Mouse (Mus musculus) lung, postnatal 4 days (tissue): ENCODE data around the gene Wdr92.
"Not testable (repeated sequence)": the region's sequence is repeated elsewhere in the genome, so short reads cannot be mapped to it uniquely, and the experiment has no call there.

Experiments used
- DNase-seq, 2 experiments: peaks; one replicate each; pipeline ENCODE4 v3.0.0; 2021

Gene Wdr92

GRCm38 (mm10) chr11:17211258-17212140, 29.6 kb downstream of the Wdr92 start, which contains the start of gene Pno1:
TSS of gene Pno1 (minus strand) at chr11:17211568.
- peak; percentile 96 to 97 for DNase-seq

GRCm38 (mm10) chr11:17212141-17212495, 30.2 kb downstream of the Wdr92 start:
- DNase-seq = no peak

GRCm38 (mm10) chr11:17212903-17213509, 31.1 kb downstream of the Wdr92 start:
- no peak for DNase-seq

GRCm38 (mm10) chr11:17215475-17215874, 33.6 kb downstream of the Wdr92 start:
- no peak for DNase-seq

- DNase-seq = no peak
Measured at GRCm38 (mm10) chr11:17221126-17221525, 39.2 kb downstream of the Wdr92 start.

- no peak for DNase-seq
Measured at GRCm38 (mm10) chr11:17232792-17233191, 50.9 kb downstream of the Wdr92 start.

- DNase-seq = no peak
Measured at GRCm38 (mm10) chr11:17236449-17237037, 54.6 kb downstream of the Wdr92 start.

GRCm38 (mm10) chr11:17238598-17238997, 56.7 kb downstream of the Wdr92 start:
- DNase-seq = not testable (repeated sequence)

GRCm38 (mm10) chr11:17248715-17249114, 66.8 kb downstream of the Wdr92 start:
- no peak for DNase-seq

GRCm38 (mm10) chr11:17256813-17257365, 75.0 kb downstream of the Wdr92 start:
- DNase-seq = peak in 1 of 2 experiments; percentile 5

- peak; percentile 96 to 97 for DNase-seq
Measured at GRCm38 (mm10) chr11:17257443-17257842, 75.5 kb downstream of the Wdr92 start, which contains the start of gene C1d. TSS of gene C1d (plus strand) at chr11:17257579.

GRCm38 (mm10) chr11:17257861-17258260, 76.0 kb downstream of the Wdr92 start:
- DNase-seq = no peak

- no peak for DNase-seq
Measured at GRCm38 (mm10) chr11:17267176-17267575, 85.3 kb downstream of the Wdr92 start.

- DNase-seq = no peak
Measured at GRCm38 (mm10) chr11:17268801-17269200, 86.9 kb downstream of the Wdr92 start.

- DNase-seq = peak in 1 of 2 experiments; percentile 51
Measured at GRCm38 (mm10) chr11:17279959-17280358, 98.1 kb downstream of the Wdr92 start.
